Mouse (Mus musculus) stomach, postnatal 0 days (tissue): ENCODE measurements at regions not wholly inside any gene's neighbourhood (a gene's known extent, or its start where the extent isn't known, plus 50 kb on each side); places are given as distances from the start of the nearest gene placed in this dataset.

Experiments used
- CTCF ChIP-seq: IDR thresholded peaks from 2 replicates; pipeline ENCODE4 v1.5.1; 2016; ENCODE audit warnings: antibody characterized with exemption, low read depth, mild to moderate bottlenecking, moderate library complexity
- EP300 ChIP-seq: optimal IDR thresholded peaks from 2 replicates; pipeline ENCODE3; 2016; ENCODE audit warnings: antibody characterized with exemption

DNA sequence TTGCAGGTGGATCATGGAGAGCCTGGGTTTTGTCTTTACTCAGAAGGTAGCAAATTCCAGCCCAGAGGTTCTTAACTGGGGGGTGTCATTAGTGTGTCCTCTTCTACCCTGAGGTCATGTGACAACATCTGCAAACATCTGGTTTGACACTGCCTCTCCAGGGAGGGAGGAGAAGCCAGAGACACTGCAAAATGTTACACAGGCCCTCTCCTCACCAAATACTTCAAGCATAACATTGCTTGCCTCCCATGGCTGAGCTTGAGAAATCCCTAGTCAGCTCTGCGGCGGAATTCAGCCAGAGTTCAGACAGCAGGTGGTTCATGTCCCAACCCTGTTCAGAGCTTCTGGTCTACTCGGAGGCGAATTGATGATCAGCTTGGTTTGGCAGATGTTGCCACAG is 178.4 kb upstream of the Prok2 start:
- TF ChIP-seq EP300 (no peak), CTCF (no peak)
